Mouse (Mus musculus): ENCODE results near the gene Vps25. TPM values are rescaled to one million over a fixed set of nuclear protein-coding genes. Genes with fewer than 3 reads are reported as not detected.

The Vps25 gene
- polyA plus RNA-seq, 1 experiment from 2014 or later: 105 TPM

- 92% methylated on average over 8 of the region's 8 CpGs for WGBS
- H3K27ac ChIP-seq (ENCODE audit: low read length): no peak overlapping the region
- no peak for ATAC-seq (replicated peaks; ENCODE audit: extremely low read depth, insufficient read depth, low FRiP score)
- no peaks in the 10 kb centered on the region for H3K9me3 ChIP-seq (replicated peaks; ENCODE audit: control insufficient read depth, low read length)
- H3K4me3 ChIP-seq (ENCODE audit: low read length): no peak overlapping the region
- H3K36me3 ChIP-seq (ENCODE audit: control insufficient read depth, insufficient read depth): peaks cover 40% of the 10 kb centered on the region
- H3K9ac ChIP-seq (ENCODE audit: low read length): no peak overlapping the region
- H3K4me1 ChIP-seq (ENCODE audit: control insufficient read depth, insufficient read depth, low read length): no peaks in the 10 kb centered on the region
- H3K27me3 ChIP-seq (ENCODE audit: control insufficient read depth, insufficient read depth, low read length): no peaks in the 10 kb centered on the region
- no peak overlapping the region for H3K4me2 ChIP-seq (ENCODE audit: low read depth, low read length)
Measured at GRCm38 (mm10) chr11:101295191-101295590, 41.7 kb downstream of the Vps25 start.

GRCm38 (mm10) chr11:101300881-101301280, 47.4 kb downstream of the Vps25 start:
- Histone ChIP-seq H3K27me3 (ENCODE audit: control insufficient read depth, insufficient read depth, low read length) (no peaks in the 10 kb centered on the region), H3K36me3 (ENCODE audit: control insufficient read depth, insufficient read depth) (peaks cover 10% of the 10 kb centered on the region; the same call in 1 of the 2 replicates), H3K9ac (ENCODE audit: low read length) (peak overlapping the region; percentile 89), H3K27ac (ENCODE audit: low read length) (no peak overlapping the region), H3K4me1 (ENCODE audit: control insufficient read depth, insufficient read depth, low read length) (peaks cover 11% of the 10 kb centered on the region), H3K9me3 (replicated peaks; ENCODE audit: control insufficient read depth, low read length) (no peaks in the 10 kb centered on the region), H3K4me2 (ENCODE audit: low read depth, low read length) (peak overlapping the region; percentile 94), H3K4me3 (ENCODE audit: low read length) (peak overlapping the region; percentile 92)
- no peak for ATAC-seq (replicated peaks; ENCODE audit: extremely low read depth, insufficient read depth, low FRiP score)
- 62% methylated on average over 7 of the region's 7 CpGs for WGBS

- Histone ChIP-seq H3K4me2 (ENCODE audit: low read depth, low read length) (peak overlapping the region; percentile 94), H3K9me3 (replicated peaks; ENCODE audit: control insufficient read depth, low read length) (no peaks in the 10 kb centered on the region), H3K4me3 (ENCODE audit: low read length) (peak overlapping the region; percentile 92), H3K27ac (ENCODE audit: low read length) (no peak overlapping the region; the same call in 1 of the 2 replicates), H3K27me3 (ENCODE audit: control insufficient read depth, insufficient read depth, low read length) (no peaks in the 10 kb centered on the region), H3K36me3 (ENCODE audit: control insufficient read depth, insufficient read depth) (peaks cover 8% of the 10 kb centered on the region; the same call in 1 of the 2 replicates), H3K4me1 (ENCODE audit: control insufficient read depth, insufficient read depth, low read length) (peaks cover 11% of the 10 kb centered on the region), H3K9ac (ENCODE audit: low read length) (peak overlapping the region; percentile 89)
- no peak for ATAC-seq (replicated peaks; ENCODE audit: extremely low read depth, insufficient read depth, low FRiP score)
- WGBS: 11% methylated on average over 26 of the region's 26 CpGs
Measured at GRCm38 (mm10) chr11:101301299-101302003, 47.9 kb downstream of the Vps25 start.

DNA sequence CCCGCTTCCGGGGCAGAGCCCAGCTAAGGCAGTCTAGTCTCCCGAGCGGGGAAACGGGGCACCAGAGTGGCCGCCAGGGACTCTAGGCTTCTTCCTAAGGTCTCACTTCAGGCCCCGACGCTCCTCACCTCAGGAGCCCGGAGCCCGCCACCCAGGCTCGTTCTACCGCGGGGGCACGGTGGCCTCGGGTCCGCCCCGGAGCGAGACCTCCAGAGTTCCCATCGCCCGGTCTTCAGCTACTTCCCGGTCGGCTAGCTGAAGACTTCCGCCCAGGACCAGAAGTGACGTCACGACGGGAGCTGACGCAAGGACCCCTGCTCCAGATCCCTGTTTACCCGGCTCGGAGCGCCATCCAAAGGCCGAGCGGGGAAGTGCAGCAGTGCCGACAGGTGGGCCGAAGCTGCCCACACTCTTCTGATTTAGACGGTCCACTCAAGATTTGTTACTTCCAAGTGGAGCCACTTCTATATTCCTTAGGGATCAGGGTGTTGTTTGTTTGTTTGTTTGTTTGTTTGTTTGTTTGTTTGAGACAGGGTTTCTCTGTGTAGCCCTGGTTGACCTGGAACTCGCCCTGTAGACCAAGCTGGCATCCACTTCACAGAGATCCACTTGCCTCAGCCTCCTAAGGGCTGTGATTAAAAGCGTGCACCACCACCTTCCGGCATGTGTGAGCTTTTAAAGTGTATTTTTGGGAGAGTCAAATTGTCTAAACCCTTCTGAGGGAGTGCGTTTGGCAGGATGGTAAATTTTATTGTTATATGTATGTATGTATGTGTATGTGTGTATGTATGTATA, 48.7 kb downstream of the Vps25 start, which contains the start of gene Becn1:
Gene Becn1 (minus strand): TSS at position 283 of the 795 bp plus-strand sequence.
- H3K27ac ChIP-seq (ENCODE audit: low read length): peak within 1 kb of the TSS; percentile 40; the same call in 1 of the 2 replicates

DNA sequence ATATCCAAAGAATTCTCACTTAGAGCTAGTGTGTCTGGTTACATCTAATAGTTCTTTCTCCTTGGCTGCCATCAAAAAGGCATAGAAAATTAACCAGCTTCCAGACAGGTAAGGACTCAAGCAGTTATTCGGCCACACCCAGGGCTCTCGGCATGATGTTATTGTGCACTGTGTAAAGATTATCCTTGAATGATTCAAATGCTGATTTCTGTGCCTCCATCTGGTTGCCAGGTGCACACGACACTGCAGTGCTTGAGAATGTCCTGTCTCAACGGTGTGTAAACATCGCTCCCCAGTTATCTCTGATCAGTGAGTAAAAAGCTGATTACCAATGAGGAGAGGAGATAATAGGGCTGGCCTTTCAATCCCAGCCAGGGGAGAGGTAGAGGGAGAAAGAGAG, 54.2 kb downstream of the Vps25 start:
- no peak overlapping the region for H3K4me3 ChIP-seq (ENCODE audit: low read length)
- 30% methylated on average over 5 of the region's 5 CpGs for WGBS
- no peak for ATAC-seq (replicated peaks; ENCODE audit: extremely low read depth, insufficient read depth, low FRiP score)
- no peaks in the 10 kb centered on the region for H3K36me3 ChIP-seq (ENCODE audit: control insufficient read depth, insufficient read depth)
- no peak overlapping the region for H3K9ac ChIP-seq (ENCODE audit: low read length)
- H3K9me3 ChIP-seq (replicated peaks; ENCODE audit: control insufficient read depth, low read length): no peaks in the 10 kb centered on the region
- H3K4me2 ChIP-seq (ENCODE audit: low read depth, low read length): no peak overlapping the region
- no peak overlapping the region for H3K27ac ChIP-seq (ENCODE audit: low read length)
- no peaks in the 10 kb centered on the region for H3K4me1 ChIP-seq (ENCODE audit: control insufficient read depth, insufficient read depth, low read length)
- no peaks in the 10 kb centered on the region for H3K27me3 ChIP-seq (ENCODE audit: control insufficient read depth, insufficient read depth, low read length)

More for the DNA sequence above, 48.7 kb downstream of the Vps25 start, which contains the start of gene Becn1:
- Histone ChIP-seq H3K4me3 (ENCODE audit: low read length) (peak within 1 kb of the TSS; percentile 92), H3K4me1 (ENCODE audit: control insufficient read depth, insufficient read depth, low read length) (peaks cover 11% of the 10 kb centered on the region), H3K9me3 (replicated peaks; ENCODE audit: control insufficient read depth, low read length) (no peaks in the 10 kb centered on the region), H3K4me2 (ENCODE audit: low read depth, low read length) (peak within 1 kb of the TSS; percentile 94), H3K36me3 (ENCODE audit: control insufficient read depth, insufficient read depth) (peaks cover 8% of the 10 kb centered on the region; the same call in 1 of the 2 replicates), H3K9ac (ENCODE audit: low read length) (peak within 1 kb of the TSS; percentile 89), H3K27me3 (ENCODE audit: control insufficient read depth, insufficient read depth, low read length) (no peaks in the 10 kb centered on the region)
- WGBS: 5% methylated on average over 39 of the region's 39 CpGs
- peak; percentile 95 for ATAC-seq (replicated peaks; ENCODE audit: extremely low read depth, insufficient read depth, low FRiP score)

Other genes with a start within 250 kb of the Vps25 start
- 50.7 and 53.6 TPM in 2 replicates for gene Atp6v0a1, start 244.3 kb upstream of the Vps25 start, polyA plus RNA-seq (2015; fragmentation: Nextera tagmentation; extraction: Ambion mirVana)
- gene Naglu, start 183.7 kb upstream of the Vps25 start, polyA plus RNA-seq (2015; fragmentation: Nextera tagmentation; extraction: Ambion mirVana): 11.5 and 13.1 TPM in 2 replicates
- gene Hsd17b1, start 175.3 kb upstream of the Vps25 start, polyA plus RNA-seq (2015; fragmentation: Nextera tagmentation; extraction: Ambion mirVana): 0.21 and 0.28 TPM in 2 replicates
- 29.9 and 30.0 TPM in 2 replicates for gene Coasy, start 171.1 kb upstream of the Vps25 start, polyA plus RNA-seq (2015; fragmentation: Nextera tagmentation; extraction: Ambion mirVana)
- 38.6 and 41.7 TPM in 2 replicates for gene Mlx, start 166.4 kb upstream of the Vps25 start, polyA plus RNA-seq (2015; fragmentation: Nextera tagmentation; extraction: Ambion mirVana)
- 22.6 and 25.7 TPM in 2 replicates for gene Psmc3ip, start 158.3 kb upstream of the Vps25 start, polyA plus RNA-seq (2015; fragmentation: Nextera tagmentation; extraction: Ambion mirVana)
- gene Retreg3, start 133.8 kb upstream of the Vps25 start, polyA plus RNA-seq (2015; fragmentation: Nextera tagmentation; extraction: Ambion mirVana): 14.5 and 14.9 TPM in 2 replicates
- gene Tubg1, start 133.8 kb upstream of the Vps25 start, polyA plus RNA-seq (2015; fragmentation: Nextera tagmentation; extraction: Ambion mirVana): 70.9 and 72.6 TPM in 2 replicates
- gene Tubg2, start 97.8 kb upstream of the Vps25 start, polyA plus RNA-seq (2015; fragmentation: Nextera tagmentation; extraction: Ambion mirVana): 3.0 and 3.3 TPM in 2 replicates
- 0.89 and 1.0 TPM in 2 replicates for gene Cntnap1, start 83.2 kb upstream of the Vps25 start, polyA plus RNA-seq (2015; fragmentation: Nextera tagmentation; extraction: Ambion mirVana)
- gene Plekhh3, start 82.4 kb upstream of the Vps25 start, polyA plus RNA-seq (2015; fragmentation: Nextera tagmentation; extraction: Ambion mirVana): 8.7 and 11.5 TPM in 2 replicates
- 0.16 and 0.60 TPM in 2 replicates for gene Ccr10, start 78.3 kb upstream of the Vps25 start, polyA plus RNA-seq (2015; fragmentation: Nextera tagmentation; extraction: Ambion mirVana)
- 14.7 and 17.1 TPM in 2 replicates for gene Ezh1, start 27.2 kb upstream of the Vps25 start, polyA plus RNA-seq (2015; fragmentation: Nextera tagmentation; extraction: Ambion mirVana)
- gene Ramp2, start 7.7 kb upstream of the Vps25 start, polyA plus RNA-seq (2015; fragmentation: Nextera tagmentation; extraction: Ambion mirVana): 203 and 204 TPM in 2 replicates
- 6.8 and 7.3 TPM in 2 replicates for gene Wnk4, start 6.9 kb downstream of the Vps25 start, polyA plus RNA-seq (2015; fragmentation: Nextera tagmentation; extraction: Ambion mirVana)
- 0.87 and 0.91 TPM in 2 replicates for gene Cntd1, start 25.3 kb downstream of the Vps25 start, polyA plus RNA-seq (2015; fragmentation: Nextera tagmentation; extraction: Ambion mirVana)
- 166 and 175 TPM in 2 replicates for gene Coa3, start 25.4 kb downstream of the Vps25 start, polyA plus RNA-seq (2015; fragmentation: Nextera tagmentation; extraction: Ambion mirVana)
- gene Becn1, start 48.6 kb downstream of the Vps25 start, polyA plus RNA-seq (2015; fragmentation: Nextera tagmentation; extraction: Ambion mirVana): 135 TPM in 2 replicates
- 94.1 and 103 TPM in 2 replicates for gene Psme3, start 62.5 kb downstream of the Vps25 start, polyA plus RNA-seq (2015; fragmentation: Nextera tagmentation; extraction: Ambion mirVana)
- gene Aoc2, start 71.4 kb downstream of the Vps25 start, polyA plus RNA-seq (2015; fragmentation: Nextera tagmentation; extraction: Ambion mirVana): 0.89 and 0.92 TPM in 2 replicates
- gene Aoc3, start 76.9 kb downstream of the Vps25 start, polyA plus RNA-seq (2015; fragmentation: Nextera tagmentation; extraction: Ambion mirVana): 2.2 and 2.6 TPM in 2 replicates
- gene G6pc, start 113.9 kb downstream of the Vps25 start, polyA plus RNA-seq (2015; fragmentation: Nextera tagmentation; extraction: Ambion mirVana): not detected in 2 replicates
- 42.8 and 44.6 TPM in 2 replicates for gene Aarsd1, start 163.9 kb downstream of the Vps25 start, polyA plus RNA-seq (2015; fragmentation: Nextera tagmentation; extraction: Ambion mirVana)
- gene Gm27029, start 171.1 kb downstream of the Vps25 start, polyA plus RNA-seq (2015; fragmentation: Nextera tagmentation; extraction: Ambion mirVana): 15.8 and 17.2 TPM in 2 replicates
- 15.4 and 17.0 TPM in 2 replicates for gene Rundc1, start 171.4 kb downstream of the Vps25 start, polyA plus RNA-seq (2015; fragmentation: Nextera tagmentation; extraction: Ambion mirVana)
- 78.9 and 83.6 TPM in 2 replicates for gene Ptges3l, start 171.6 kb downstream of the Vps25 start, polyA plus RNA-seq (2015; fragmentation: Nextera tagmentation; extraction: Ambion mirVana)
- gene Rpl27, start 188.6 kb downstream of the Vps25 start, polyA plus RNA-seq (2015; fragmentation: Nextera tagmentation; extraction: Ambion mirVana): 166 and 174 TPM in 2 replicates
- 25.1 and 31.9 TPM in 2 replicates for gene Ifi35, start 194.7 kb downstream of the Vps25 start, polyA plus RNA-seq (2015; fragmentation: Nextera tagmentation; extraction: Ambion mirVana)
- 7.9 and 8.2 TPM in 2 replicates for gene Rnd2, start 211.3 kb downstream of the Vps25 start, polyA plus RNA-seq (2015; fragmentation: Nextera tagmentation; extraction: Ambion mirVana)
- 33.0 and 37.9 TPM in 2 replicates for gene Vat1, start 212.5 kb downstream of the Vps25 start, polyA plus RNA-seq (2015; fragmentation: Nextera tagmentation; extraction: Ambion mirVana)